Mouse (Mus musculus) CD4-positive, CD25-positive, alpha-beta regulatory T cell, adult 2 months (primary cell): ENCODE measurements at regions not wholly inside any gene's neighbourhood (a gene's known extent, or its start where the extent isn't known, plus 50 kb on each side); places are given as distances from the start of the nearest gene placed in this dataset.

Experiments used
- DNase-seq: peaks from one replicate; pipeline ENCODE4 v3.0.0-alpha.2; 2012; ENCODE audit warnings: low read depth, low spot score

DNA sequence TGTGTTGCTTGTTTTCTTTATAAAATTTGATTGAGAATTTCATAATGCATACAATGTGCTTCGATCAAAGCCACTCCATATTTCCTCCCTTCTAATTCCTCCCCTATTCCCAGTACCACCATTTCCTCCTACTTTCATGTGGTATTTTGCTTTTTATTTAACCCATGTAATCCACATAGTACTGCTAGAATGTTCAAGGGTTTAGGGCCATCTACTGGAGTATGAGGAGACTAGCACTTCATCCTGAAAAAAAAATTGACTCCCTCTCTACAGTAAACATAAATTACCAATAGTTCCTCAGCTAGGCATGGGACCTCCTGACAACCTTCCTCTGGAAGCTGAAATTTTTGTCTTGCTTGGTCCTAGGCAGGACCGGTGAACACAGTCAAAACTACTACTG lies 163.0 kb downstream of the Gpr165 start:
- DNase-seq, result no peak

DNA sequence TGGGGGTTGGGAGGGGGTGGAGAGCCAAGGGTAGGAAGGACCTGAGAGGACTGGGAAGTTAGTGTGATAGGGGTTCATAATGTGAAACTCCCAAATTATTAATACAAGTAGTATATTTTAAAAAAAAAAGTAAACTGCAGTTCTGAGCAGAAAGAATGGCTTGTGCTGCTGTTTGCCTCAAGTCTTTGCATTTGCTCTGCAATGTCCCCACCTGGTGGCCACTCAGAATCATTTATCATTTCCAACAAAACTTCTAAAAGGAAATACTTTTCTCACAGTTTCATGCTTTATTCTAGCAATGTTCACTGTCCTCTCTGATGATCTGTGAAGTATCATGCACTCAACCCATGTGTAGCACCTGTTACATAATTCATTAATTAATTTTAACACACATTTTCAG lies 165.5 kb downstream of the Gpr165 start:
- DNase-seq, result peak; percentile 5

DNA sequence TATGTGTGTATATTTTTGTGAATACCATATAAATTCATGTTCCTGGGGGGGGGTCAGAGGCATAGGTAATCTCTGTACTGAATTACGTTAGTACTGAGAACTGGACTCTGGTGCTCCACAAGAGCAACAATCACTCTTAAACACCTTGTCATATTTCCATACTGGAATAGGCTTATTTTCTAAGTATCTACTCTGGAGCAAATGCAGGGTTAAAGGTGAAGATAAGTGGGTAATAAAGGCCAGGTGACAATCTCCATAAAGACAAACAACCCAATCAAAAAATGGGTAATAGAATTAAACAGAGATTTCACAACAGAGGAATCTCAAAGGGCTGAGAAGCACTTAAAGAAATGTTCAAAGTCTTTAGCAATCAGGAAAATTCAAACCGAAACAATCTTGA lies 165.9 kb downstream of the Gpr165 start:
- no peak for DNase-seq

DNA sequence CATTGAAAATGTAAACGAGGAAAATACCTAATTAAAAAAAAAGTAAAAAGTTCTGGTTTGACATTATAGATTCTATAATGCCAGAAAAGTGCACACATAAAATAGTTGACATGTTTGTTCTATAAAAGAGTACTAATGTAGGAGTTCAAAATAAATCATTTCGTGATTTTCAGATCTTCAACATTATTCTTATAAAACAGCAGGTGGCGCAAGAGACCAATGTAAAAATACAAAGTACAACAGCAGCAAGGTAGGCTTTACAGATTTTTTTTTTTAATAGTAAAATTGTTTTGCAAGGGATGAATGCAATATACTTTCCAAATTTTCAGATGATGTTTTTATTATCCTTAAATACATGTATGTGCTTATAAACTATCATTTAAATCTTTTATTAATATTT lies 171.8 kb upstream of the Pgr15l start:
- peak; percentile 39 for DNase-seq
